Mouse (Mus musculus) C2C12 (cell line): ENCODE data around the gene Atxn7. TPM values are rescaled to one million over a fixed set of nuclear protein-coding genes. Genes with fewer than 3 reads are reported as not detected.

Experiments used
- H3K27me3 ChIP-seq: one replicate; pipeline ENCODE4 v1.6.1; 2011; ENCODE audit not compliant: control insufficient read depth, insufficient read depth, insufficient read length
- H3K36me3 ChIP-seq: one replicate; pipeline ENCODE4 v1.6.1; 2011; ENCODE audit not compliant: control insufficient read depth, insufficient read depth
- H3K4me3 ChIP-seq: one replicate; pipeline ENCODE4 v1.5.1; 2011; ENCODE audit warnings: mild to moderate bottlenecking, control low read depth; ENCODE audit not compliant: poor library complexity, insufficient read depth, severe bottlenecking
- H3K79me2 ChIP-seq: one replicate; pipeline ENCODE4 v1.6.1; 2011; ENCODE audit not compliant: control insufficient read depth, insufficient read depth
- H3K79me3 ChIP-seq: one replicate; pipeline ENCODE4 v1.6.1; 2011; ENCODE audit warnings: low read depth, control low read depth
- H3ac ChIP-seq: one replicate; pipeline ENCODE3; 2011; ENCODE audit warnings: low read depth; ENCODE audit not compliant: control insufficient read depth, insufficient read length
- CEBPB ChIP-seq: IDR thresholded peaks from one replicate; pipeline ENCODE4 v1.6.1; 2011; ENCODE audit warnings: low read depth, mild to moderate bottlenecking, control low read depth, moderate library complexity
- CTCF ChIP-seq: IDR thresholded peaks from one replicate; pipeline ENCODE4 v1.5.1; 2011; ENCODE audit not compliant: control insufficient read depth, insufficient read depth, insufficient read length
- FOSL1 ChIP-seq: IDR thresholded peaks from one replicate; pipeline ENCODE4 v1.8.0; 2011; ENCODE audit warnings: mild to moderate bottlenecking, low read length; ENCODE audit not compliant: poor library complexity, insufficient read depth, severe bottlenecking
- MAX ChIP-seq: IDR thresholded peaks from one replicate; pipeline ENCODE4 v1.6.1; 2011; ENCODE audit warnings: mild to moderate bottlenecking, control low read depth
- MYOD1 ChIP-seq: IDR thresholded peaks from one replicate; pipeline ENCODE4 v1.6.1; 2011; ENCODE audit warnings: low read depth; ENCODE audit not compliant: control insufficient read depth, insufficient read length
- MYOG ChIP-seq: IDR thresholded peaks from one replicate; pipeline ENCODE4 v1.6.1; 2011; ENCODE audit not compliant: control insufficient read depth, insufficient read length; ENCODE audit errors: extremely low read depth
- USF1 ChIP-seq: IDR thresholded peaks from one replicate; pipeline ENCODE4 v1.6.1; 2011; ENCODE audit warnings: low read depth, mild to moderate bottlenecking, control low read depth, moderate library complexity
- polyA plus RNA-seq: library from polyadenylated mRNA; unstranded; fragments of >200 nt; fragmentation: generic; extraction: Trizol; gene quantifications from one replicate; pipeline ENCODE4 v1.2.1, GENCODE M21; 2012; ENCODE audit warnings: missing spikeins

Atxn7 gene
- polyA plus RNA-seq, 1 experiment = 1.9 TPM

- Histone ChIP-seq H3K36me3 (no peaks in the 10 kb centered on the region), H3ac (no peak overlapping the region), H3K79me3 (no peaks in the 10 kb centered on the region), H3K27me3 (no peaks in the 10 kb centered on the region), H3K79me2 (no peaks in the 10 kb centered on the region), H3K4me3 (no peak overlapping the region)
- TF ChIP-seq MAX (no peak), FOSL1 (no peak), CEBPB (peak; percentile 40), MYOD1 (no peak), USF1 (no peak), MYOG (no peak)
These were observed 29.5 kb downstream of the Atxn7 start for GRCm38 (mm10) chr14:13990741-13991140.

DNA sequence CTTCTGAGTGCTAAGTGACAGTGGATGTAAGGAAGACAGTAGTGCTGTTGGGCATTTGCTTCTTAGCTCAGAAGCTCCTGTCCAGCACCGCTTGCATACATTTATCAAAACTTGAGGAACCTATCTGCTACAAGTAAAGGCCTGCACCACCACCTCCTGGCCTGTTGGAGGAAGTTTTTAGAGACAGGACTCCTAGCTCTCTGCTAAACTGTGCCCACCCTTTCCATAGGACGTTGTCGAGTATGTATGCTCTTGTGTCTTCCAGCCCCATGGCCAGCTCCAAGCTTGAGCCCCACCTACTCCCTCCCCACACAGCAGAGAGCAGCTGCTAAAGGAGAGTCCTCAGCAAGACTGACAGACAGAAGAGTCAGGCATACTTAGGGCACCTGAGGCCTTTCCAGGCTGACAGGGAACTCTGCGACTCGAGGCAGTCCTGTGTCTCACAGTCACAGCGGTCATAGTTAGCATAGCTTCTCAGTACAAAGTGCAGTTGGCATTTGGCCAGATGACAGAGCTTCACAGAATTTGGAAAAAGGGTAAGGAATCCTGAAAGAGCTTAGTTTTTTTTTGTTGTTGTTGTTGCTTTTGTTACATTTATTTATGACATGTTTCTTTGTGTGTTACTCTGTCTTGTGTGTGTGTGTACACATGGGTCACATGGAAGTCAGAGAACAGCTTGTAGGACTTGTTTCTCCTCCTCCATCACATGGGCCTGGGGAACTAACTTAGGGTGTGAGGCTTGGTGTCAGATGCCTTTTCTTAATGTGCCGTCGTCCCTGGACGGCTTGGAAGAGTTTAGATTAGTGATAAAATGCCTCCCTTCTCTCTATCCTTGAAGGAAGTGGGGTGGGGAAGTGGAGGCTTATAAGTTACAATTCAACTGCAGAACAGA, 34.2 kb downstream of the Atxn7 start:
- no peak for TF ChIP-seq CTCF
- TF ChIP-seq MYOG = no peak
- no peak for TF ChIP-seq FOSL1
- TF ChIP-seq MAX = no peak
- TF ChIP-seq MYOD1 = no peak
- TF ChIP-seq USF1 = no peak
- TF ChIP-seq CEBPB = no peak
- no peaks in the 10 kb centered on the region for H3K36me3 ChIP-seq
- no peak overlapping the region for H3K4me3 ChIP-seq
- H3K79me3 ChIP-seq = no peaks in the 10 kb centered on the region
- no peaks in the 10 kb centered on the region for H3K79me2 ChIP-seq
- no peak overlapping the region for H3ac ChIP-seq
- H3K27me3 ChIP-seq = no peaks in the 10 kb centered on the region

DNA sequence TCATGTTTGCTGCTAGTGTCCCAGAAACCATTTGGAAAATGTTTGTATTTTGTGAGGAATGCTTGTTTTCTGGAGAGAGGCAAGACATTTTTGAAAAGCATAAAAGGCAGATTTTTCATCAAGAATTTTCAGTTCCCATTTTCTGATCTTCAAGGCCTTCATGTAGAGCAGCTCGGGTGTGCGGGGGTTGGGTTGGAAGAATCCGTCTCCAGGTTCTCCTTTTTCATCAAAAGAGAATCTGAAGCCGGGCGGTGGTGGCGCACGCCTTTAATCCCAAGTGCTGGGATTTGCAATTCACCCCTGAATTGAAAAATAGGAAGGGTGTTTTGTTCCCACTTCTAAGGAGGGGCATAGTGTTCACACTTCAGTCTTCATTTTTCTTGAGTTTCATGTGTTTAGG, 41.5 kb downstream of the Atxn7 start:
- Histone ChIP-seq H3K79me3 (no peaks in the 10 kb centered on the region), H3K4me3 (no peak overlapping the region), H3K27me3 (no peaks in the 10 kb centered on the region), H3ac (no peak overlapping the region), H3K79me2 (no peaks in the 10 kb centered on the region), H3K36me3 (no peaks in the 10 kb centered on the region)
- no peak for TF ChIP-seq MAX
- TF ChIP-seq CEBPB = no peak
- TF ChIP-seq USF1 = no peak
- no peak for TF ChIP-seq MYOG

DNA sequence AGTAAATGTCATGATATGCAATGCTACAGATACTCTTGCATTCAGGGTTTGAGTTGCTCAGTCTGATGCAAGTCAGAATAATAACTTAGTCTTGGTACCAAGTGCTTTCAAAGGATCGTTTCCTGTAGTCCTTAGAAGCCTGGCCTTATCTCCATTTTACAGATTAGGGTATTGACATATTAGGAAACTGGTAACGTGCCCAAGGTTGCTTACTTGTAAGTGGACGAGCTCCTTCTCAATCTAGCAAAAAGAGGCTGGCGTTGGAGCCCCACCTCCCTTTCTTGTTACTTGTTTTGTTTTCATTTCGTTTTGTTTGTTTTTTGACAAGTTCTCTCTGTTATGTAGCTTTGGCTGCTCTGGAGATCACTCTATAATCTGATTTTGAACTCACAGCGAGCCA, 48.5 kb downstream of the Atxn7 start:
- H3K79me3 ChIP-seq = no peaks in the 10 kb centered on the region
- no peak for TF ChIP-seq CTCF
- TF ChIP-seq MYOD1 = no peak
- H3K4me3 ChIP-seq = no peak overlapping the region
- H3K36me3 ChIP-seq = no peaks in the 10 kb centered on the region
- H3ac ChIP-seq = no peak overlapping the region
- no peaks in the 10 kb centered on the region for H3K27me3 ChIP-seq
- no peaks in the 10 kb centered on the region for H3K79me2 ChIP-seq

- H3ac ChIP-seq = peak overlapping the region; percentile 93
- TF ChIP-seq CTCF = no peak
- no peak for TF ChIP-seq CEBPB
- peak overlapping the region; percentile 57 for H3K4me3 ChIP-seq
- H3K27me3 ChIP-seq = no peaks in the 10 kb centered on the region
- H3K79me3 ChIP-seq = no peaks in the 10 kb centered on the region
- H3K36me3 ChIP-seq = peaks cover 9% of the 10 kb centered on the region
- H3K79me2 ChIP-seq = peaks cover 11% of the 10 kb centered on the region
These were observed 51.4 kb downstream of the Atxn7 start for GRCm38 (mm10) chr14:14012383-14013251.

- Histone ChIP-seq H3ac (peak overlapping the region; percentile 93), H3K27me3 (no peaks in the 10 kb centered on the region), H3K4me3 (peak overlapping the region; percentile 57), H3K79me2 (peaks cover 11% of the 10 kb centered on the region), H3K36me3 (peaks cover 9% of the 10 kb centered on the region), H3K79me3 (no peaks in the 10 kb centered on the region)
- no peak for TF ChIP-seq MAX
- no peak for TF ChIP-seq CTCF
- TF ChIP-seq MYOD1 = no peak
- no peak for TF ChIP-seq USF1
- TF ChIP-seq MYOG = no peak
- TF ChIP-seq CEBPB = no peak
- TF ChIP-seq FOSL1 = no peak
These were observed 52.0 kb downstream of the Atxn7 start for GRCm38 (mm10) chr14:14013252-14013711.
